10 mouse cellular contexts compared by ENCODE assay signal in the genomic region with DNA sequence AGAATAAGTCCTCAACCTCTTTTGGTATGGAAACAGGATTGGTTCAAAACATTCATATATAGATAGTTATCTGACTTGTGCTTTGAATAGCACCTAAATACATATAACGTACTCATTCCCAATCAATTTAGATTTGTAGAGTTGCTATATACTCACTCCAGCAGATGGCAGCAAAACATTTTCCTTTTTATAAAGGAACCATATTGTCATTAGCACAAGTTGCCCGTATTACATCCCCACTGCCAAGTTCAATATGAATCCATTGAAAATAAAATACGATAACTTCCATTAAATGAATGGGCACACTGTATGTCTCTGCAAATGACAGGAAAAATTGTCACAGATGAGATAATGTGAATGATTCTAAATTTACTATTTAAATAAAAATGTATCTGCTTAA.
DNase-seq lines count a peak whose midpoint lies in the region; ATAC-seq and TF ChIP-seq lines count a peak whose summit lies in the region.
"Had no signal": no experiment of that assay in that cellular context is flagged by ENCODE, and none has a peak within 500 bp of the region (broad histone marks: within the 10 kb centered on the region; RNA-seq: fewer than 3 reads in every experiment).

No protein-coding gene starts in this region.

- no peak overlapping the region for H3K4me2 ChIP-seq in hindbrain, embryonic 11.5 days (replicated peaks; ENCODE audit: low read depth, low read length)
- no peak overlapping the region for H3K4me2 ChIP-seq in hindbrain, embryonic 13.5 days
- no peak overlapping the region for H3K4me2 ChIP-seq in midbrain, postnatal 0 days (ENCODE audit: low read depth, low read length, poor library complexity, severe bottlenecking)
- no peak overlapping the region for H3K4me2 ChIP-seq in midbrain, embryonic 13.5 days (replicated peaks)
- H3K4me2 ChIP-seq in stomach, postnatal 0 days (replicated peaks; ENCODE audit: low read depth): no peak overlapping the region

- peak; percentile 62 for DNase-seq in hindbrain, embryonic 11.5 days (ENCODE audit: low spot score)
- peak; percentile 78 for DNase-seq in midbrain, postnatal 0 days (ENCODE audit: low spot score)
- peak; percentile 75 for DNase-seq in embryo, embryonic 10.5 days (ENCODE audit: low spot score)
- DNase-seq in stomach, postnatal 0 days (ENCODE audit: low spot score): no peak
- no peak for DNase-seq in ovary, adult 18-20 months (ENCODE audit: low spot score)
- no peak for DNase-seq in thymus, postnatal 4 days
- DNase-seq: layer of hippocampus, adult 9-11 months; lung, adult 2 months had no signal

- TF ChIP-seq EP300 in stomach, postnatal 0 days (optimal IDR thresholded peaks at IDR 0.05): no peak

- H3K4me1 ChIP-seq in hindbrain, embryonic 11.5 days (replicated peaks; ENCODE audit: control insufficient read depth, insufficient read depth, low read length): no peaks in the 10 kb centered on the region
- no peaks in the 10 kb centered on the region for H3K4me1 ChIP-seq in hindbrain, embryonic 13.5 days (replicated peaks)
- H3K4me1 ChIP-seq in midbrain, postnatal 0 days (ENCODE audit: insufficient read depth, low read length): no peaks in the 10 kb centered on the region
- H3K4me1 ChIP-seq in midbrain, embryonic 13.5 days (replicated peaks): no peaks in the 10 kb centered on the region
- H3K4me1 ChIP-seq in stomach, postnatal 0 days (replicated peaks; ENCODE audit: control insufficient read depth, insufficient read depth): no peaks in the 10 kb centered on the region

- H3K4me3 ChIP-seq in hindbrain, embryonic 11.5 days (ENCODE audit: low read depth, low read length): no peak overlapping the region
- no peak overlapping the region for H3K4me3 ChIP-seq in hindbrain, embryonic 13.5 days
- no peak overlapping the region for H3K4me3 ChIP-seq in midbrain, postnatal 0 days (ENCODE audit: low read depth, low read length)
- H3K4me3 ChIP-seq in midbrain, embryonic 13.5 days (replicated peaks): no peak overlapping the region
- no peak overlapping the region for H3K4me3 ChIP-seq in stomach, postnatal 0 days (ENCODE audit: low read depth, low read length)

- no peaks in the 10 kb centered on the region for H3K9me3 ChIP-seq in hindbrain, embryonic 11.5 days (ENCODE audit: control insufficient read depth, low read length)
- no peaks in the 10 kb centered on the region for H3K9me3 ChIP-seq in hindbrain, embryonic 13.5 days
- H3K9me3 ChIP-seq in midbrain, postnatal 0 days (ENCODE audit: low read length): no peaks in the 10 kb centered on the region
- H3K9me3 ChIP-seq in midbrain, embryonic 13.5 days: no peaks in the 10 kb centered on the region
- H3K9me3 ChIP-seq in stomach, postnatal 0 days (ENCODE audit: control insufficient read depth, low read length): no peaks in the 10 kb centered on the region

- no peak for ATAC-seq in hindbrain, embryonic 11.5 days (ENCODE audit: low FRiP score)
- no peak for ATAC-seq in hindbrain, embryonic 13.5 days (ENCODE audit: low FRiP score)
- ATAC-seq in midbrain, postnatal 0 days (ENCODE audit: low FRiP score): peak; percentile 62; the same call in 1 of the 2 replicates
- ATAC-seq in midbrain, embryonic 13.5 days: no peak
- ATAC-seq in stomach, postnatal 0 days (ENCODE audit: low FRiP score, low TSS enrichment): no peak

- no peaks in the 10 kb centered on the region for H3K36me3 ChIP-seq in hindbrain, embryonic 11.5 days (ENCODE audit: control insufficient read depth, insufficient read depth, low read length)
- no peaks in the 10 kb centered on the region for H3K36me3 ChIP-seq in hindbrain, embryonic 13.5 days
- H3K36me3 ChIP-seq in midbrain, postnatal 0 days (ENCODE audit: insufficient read depth, low read length): no peaks in the 10 kb centered on the region
- no peaks in the 10 kb centered on the region for H3K36me3 ChIP-seq in midbrain, embryonic 13.5 days
- H3K36me3 ChIP-seq in stomach, postnatal 0 days (ENCODE audit: control insufficient read depth, insufficient read depth, low read length): no peaks in the 10 kb centered on the region

- no peak overlapping the region for H3K27ac ChIP-seq in hindbrain, embryonic 11.5 days (ENCODE audit: low read depth, low read length)
- H3K27ac ChIP-seq in hindbrain, embryonic 13.5 days: no peak overlapping the region
- H3K27ac ChIP-seq in midbrain, postnatal 0 days (ENCODE audit: low read depth, low read length): no peak overlapping the region
- no peak overlapping the region for H3K27ac ChIP-seq in midbrain, embryonic 13.5 days
- no peak overlapping the region for H3K27ac ChIP-seq in stomach, postnatal 0 days (replicated peaks)

- TF ChIP-seq CTCF in midbrain, postnatal 0 days (IDR thresholded peaks at IDR 0.05): peak; percentile 80
- TF ChIP-seq CTCF in stomach, postnatal 0 days (IDR thresholded peaks at IDR 0.05; ENCODE audit: low read depth): peak; percentile 70

- WGBS in hindbrain, embryonic 11.5 days: 62% methylated on average over 3 of the region's 3 CpGs
- 50% methylated on average over 3 of the region's 3 CpGs for WGBS in hindbrain, embryonic 13.5 days
- 31% methylated on average over 3 of the region's 3 CpGs for WGBS in midbrain, postnatal 0 days
- 49% methylated on average over 3 of the region's 3 CpGs for WGBS in midbrain, embryonic 13.5 days
- 39% methylated on average over 3 of the region's 3 CpGs for WGBS in stomach, postnatal 0 days

- no peaks in the 10 kb centered on the region for H3K27me3 ChIP-seq in hindbrain, embryonic 11.5 days (ENCODE audit: control insufficient read depth, insufficient read depth, low read length)
- H3K27me3 ChIP-seq in hindbrain, embryonic 13.5 days: 0 out of 2 replicates have a peak, but pooled peaks cover 5% of the 10 kb centered on the region
- H3K27me3 ChIP-seq in midbrain, postnatal 0 days (ENCODE audit: insufficient read depth, low read length): peaks cover 4% of the 10 kb centered on the region; the same call in 1 of the 2 replicates
- peaks cover 16% of the 10 kb centered on the region for H3K27me3 ChIP-seq in midbrain, embryonic 13.5 days
- H3K27me3 ChIP-seq in stomach, postnatal 0 days (ENCODE audit: control insufficient read depth, insufficient read depth, low read length): no peaks in the 10 kb centered on the region

- no peak overlapping the region for H3K9ac ChIP-seq in hindbrain, embryonic 11.5 days (ENCODE audit: low read depth, low read length)
- no peak overlapping the region for H3K9ac ChIP-seq in hindbrain, embryonic 13.5 days
- no peak overlapping the region for H3K9ac ChIP-seq in midbrain, postnatal 0 days (replicated peaks; ENCODE audit: low read length, poor library complexity, severe bottlenecking)
- H3K9ac ChIP-seq in midbrain, embryonic 13.5 days (replicated peaks): no peak overlapping the region
- no peak overlapping the region for H3K9ac ChIP-seq in stomach, postnatal 0 days (ENCODE audit: low read length)

Comparison
In these comparisons a context has a peak if more than half of its experiments do, and no peak if none do; other contexts are left out.
1. DNase-seq: peak in hindbrain, embryonic 11.5 days (single experiment), midbrain, postnatal 0 days (single experiment) and embryo, embryonic 10.5 days (single experiment); none in stomach, postnatal 0 days (single experiment), ovary, adult 18-20 months (single experiment) and thymus, postnatal 4 days (single experiment).